Mouse (Mus musculus) right cerebral cortex, postnatal 4 days (tissue): ENCODE measurements around the gene Tmem234.

Experiments
- DNase-seq: peaks from one replicate; pipeline ENCODE4 v3.0.0-alpha.2; 2022

Tmem234 gene

GRCm38 (mm10) chr4:129580347-129580746, 20.1 kb upstream of the Tmem234 start:
- DNase-seq = no peak

GRCm38 (mm10) chr4:129582251-129582650, 18.2 kb upstream of the Tmem234 start:
- DNase-seq = no peak

GRCm38 (mm10) chr4:129584370-129584769, 16.1 kb upstream of the Tmem234 start:
- no peak for DNase-seq

- DNase-seq = peak; percentile 77
Measured at GRCm38 (mm10) chr4:129584884-129585608, 15.4 kb upstream of the Tmem234 start.

GRCm38 (mm10) chr4:129585773-129586172, 14.7 kb upstream of the Tmem234 start:
- no peak for DNase-seq

- no peak for DNase-seq
Measured at GRCm38 (mm10) chr4:129586943-129587342, 13.5 kb upstream of the Tmem234 start.

GRCm38 (mm10) chr4:129588865-129589264, 11.6 kb upstream of the Tmem234 start:
- no peak for DNase-seq

GRCm38 (mm10) chr4:129608426-129609025, 8.1 kb downstream of the Tmem234 start:
- DNase-seq = peak; percentile 79

GRCm38 (mm10) chr4:129609139-129609631, 8.7 kb downstream of the Tmem234 start:
- DNase-seq = no peak

- no peak for DNase-seq
Measured at GRCm38 (mm10) chr4:129610026-129610425, 9.6 kb downstream of the Tmem234 start.

- no peak for DNase-seq
Measured at GRCm38 (mm10) chr4:129610472-129610871, 10.0 kb downstream of the Tmem234 start.

- DNase-seq = no peak
Measured at GRCm38 (mm10) chr4:129614093-129614492, 13.6 kb downstream of the Tmem234 start, which contains the start of gene Dcdc2b. Dcdc2b (minus strand) TSS chr4:129614257.

- DNase-seq = no peak
Measured at GRCm38 (mm10) chr4:129615801-129616290, 15.4 kb downstream of the Tmem234 start.

GRCm38 (mm10) chr4:129616631-129617030, 16.2 kb downstream of the Tmem234 start:
- DNase-seq = no peak

GRCm38 (mm10) chr4:129617121-129617641, 16.7 kb downstream of the Tmem234 start:
- DNase-seq = no peak

- DNase-seq = no peak
Measured at GRCm38 (mm10) chr4:129618031-129618430, 17.6 kb downstream of the Tmem234 start.

- DNase-seq = peak; percentile 93
Measured at GRCm38 (mm10) chr4:129618786-129619691, 18.6 kb downstream of the Tmem234 start, which contains the start of gene Iqcc. Iqcc (minus strand) TSS chr4:129619099.

- DNase-seq = no peak
Measured at GRCm38 (mm10) chr4:129620419-129621282, 20.2 kb downstream of the Tmem234 start.

- DNase-seq = no peak
Measured at GRCm38 (mm10) chr4:129621283-129621841, 20.9 kb downstream of the Tmem234 start.

- no peak for DNase-seq
Measured at GRCm38 (mm10) chr4:129622120-129622802, 21.8 kb downstream of the Tmem234 start.
